Mouse (Mus musculus) induced T-regulatory cell, adult 2 months (primary cell): ENCODE results near the gene Sipa1.

Source experiments
- DNase-seq: peaks from one replicate; pipeline ENCODE4 v3.0.0-alpha.2; 2012; ENCODE audit warnings: low read depth

Gene Sipa1

DNA sequence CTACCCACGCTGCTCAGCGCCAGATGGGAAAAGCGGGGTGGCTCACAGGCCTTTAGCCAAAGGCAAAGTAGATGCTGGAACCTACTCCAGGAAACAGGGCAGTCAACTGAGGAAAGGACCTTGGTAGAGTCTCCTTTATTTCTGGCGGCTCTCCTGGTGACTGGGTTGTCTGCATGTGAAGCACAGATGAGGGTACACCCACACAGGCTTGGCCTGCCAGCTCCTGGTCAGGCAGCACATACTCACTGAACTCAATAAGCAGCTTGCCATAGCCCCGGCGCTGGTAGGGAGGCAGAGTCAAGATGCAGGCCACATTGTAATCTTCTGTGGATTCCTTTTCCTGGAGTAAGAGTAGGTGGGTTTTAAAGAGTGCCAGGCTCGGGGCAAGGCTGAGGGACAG, 58.4 kb downstream of the Sipa1 start:
- no peak for DNase-seq

GRCm38 (mm10) chr19:5603664-5604063, 59.8 kb downstream of the Sipa1 start:
- DNase-seq, result no peak

- peak; percentile 91 for DNase-seq
Measured at GRCm38 (mm10) chr19:5601752-5602541, 61.6 kb downstream of the Sipa1 start, which contains the start of gene Rnaseh2c. Rnaseh2c (plus strand) TSS chr19:5601873.
